Mouse (Mus musculus) brain, adult 2 months (tissue): ENCODE data around the gene Sytl4.

ENCODE experiments used
- DNase-seq: peaks from one replicate; pipeline ENCODE4 v3.0.0; 2011; ENCODE audit warnings: low read depth, low spot score

Gene Sytl4

GRCm38 (mm10) chrX:133981231-133982002, at the start of gene Sytl4:
TSS of gene Sytl4 (minus strand) at chrX:133981812.
- DNase-seq, result no peak

- DNase-seq, result no peak
Observed at GRCm38 (mm10) chrX:134020664-134021063, 39.1 kb upstream of the Sytl4 start.

GRCm38 (mm10) chrX:134019005-134019404, 37.4 kb upstream of the Sytl4 start:
- peak; percentile 77 for DNase-seq

- DNase-seq, result no peak
Observed at GRCm38 (mm10) chrX:133995866-133996265, 14.3 kb upstream of the Sytl4 start.

- DNase-seq, result no peak
Observed at GRCm38 (mm10) chrX:133964615-133965014, 17.0 kb downstream of the Sytl4 start.

GRCm38 (mm10) chrX:133960617-133961016, 21.0 kb downstream of the Sytl4 start:
- DNase-seq, result no peak

- DNase-seq, result no peak
Observed at GRCm38 (mm10) chrX:133954661-133955060, 27.0 kb downstream of the Sytl4 start.

- peak; percentile 79 for DNase-seq
Observed at GRCm38 (mm10) chrX:133947427-133947826, 34.2 kb downstream of the Sytl4 start.

- no peak for DNase-seq
Observed at GRCm38 (mm10) chrX:133939561-133939960, 42.1 kb downstream of the Sytl4 start.

- DNase-seq, result no peak
Observed at GRCm38 (mm10) chrX:133936605-133937225, 44.9 kb downstream of the Sytl4 start.

GRCm38 (mm10) chrX:133931302-133932013, 50.2 kb downstream of the Sytl4 start:
- DNase-seq, result peak; percentile 66

GRCm38 (mm10) chrX:133926760-133927159, 54.9 kb downstream of the Sytl4 start:
- DNase-seq, result no peak

GRCm38 (mm10) chrX:133921187-133921586, 60.4 kb downstream of the Sytl4 start:
- DNase-seq, result no peak

- DNase-seq, result no peak
Observed at GRCm38 (mm10) chrX:133914219-133914618, 67.4 kb downstream of the Sytl4 start.

- no peak for DNase-seq
Observed at GRCm38 (mm10) chrX:133913006-133913405, 68.6 kb downstream of the Sytl4 start.

- DNase-seq, result peak; percentile 12
Observed at GRCm38 (mm10) chrX:133911397-133912103, 70.1 kb downstream of the Sytl4 start.

GRCm38 (mm10) chrX:133908261-133908660, 73.4 kb downstream of the Sytl4 start, which contains the start of gene Srpx2:
TSS of gene Srpx2 (plus strand) at chrX:133908426.
- DNase-seq, result no peak

GRCm38 (mm10) chrX:133898014-133898542, 83.5 kb downstream of the Sytl4 start, which contains the start of gene Tspan6:
TSS of gene Tspan6 (minus strand) at chrX:133898429.
- DNase-seq, result peak; percentile 89

GRCm38 (mm10) chrX:133888111-133888510, 93.5 kb downstream of the Sytl4 start:
- DNase-seq, result peak; percentile 37

GRCm38 (mm10) chrX:133887308-133887707, 94.3 kb downstream of the Sytl4 start:
- DNase-seq, result no peak
